Mouse (Mus musculus): ENCODE results near the gene Dyrk1b.
"Not testable (repeated sequence)": the region's sequence is repeated elsewhere in the genome, so short reads cannot be mapped to it uniquely, and the experiment has no call there.

Dyrk1b gene

GRCm38 (mm10) chr7:28195414-28196098 lies 16.3 kb downstream of the Dyrk1b start:
- no peak for DNase-seq (ENCODE audit: inconsistent ontology term)

DNA sequence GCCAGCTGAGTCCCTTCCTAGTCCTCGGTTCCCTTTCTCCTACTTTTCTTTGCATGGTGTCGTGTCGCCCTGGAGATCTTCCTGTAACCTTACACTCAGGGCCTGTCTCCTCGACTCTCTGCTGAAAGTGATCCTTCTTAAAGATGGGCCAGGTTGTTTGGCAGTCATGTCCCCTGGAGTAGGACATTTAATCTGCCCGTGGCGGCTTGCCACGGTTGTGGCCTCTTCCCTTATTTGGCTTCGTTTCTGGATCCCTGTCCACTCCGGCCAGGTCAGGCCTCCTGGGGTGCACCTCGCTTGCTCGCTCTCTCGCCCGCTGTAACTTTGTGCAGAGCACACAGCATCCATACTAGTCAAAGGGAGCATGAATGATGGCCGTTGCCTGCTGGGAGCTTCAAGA lies 17.3 kb downstream of the Dyrk1b start:
- no peak for DNase-seq (ENCODE audit: inconsistent ontology term)

GRCm38 (mm10) chr7:28199054-28199453 lies 19.8 kb downstream of the Dyrk1b start:
- DNase-seq (ENCODE audit: inconsistent ontology term) = no peak

DNA sequence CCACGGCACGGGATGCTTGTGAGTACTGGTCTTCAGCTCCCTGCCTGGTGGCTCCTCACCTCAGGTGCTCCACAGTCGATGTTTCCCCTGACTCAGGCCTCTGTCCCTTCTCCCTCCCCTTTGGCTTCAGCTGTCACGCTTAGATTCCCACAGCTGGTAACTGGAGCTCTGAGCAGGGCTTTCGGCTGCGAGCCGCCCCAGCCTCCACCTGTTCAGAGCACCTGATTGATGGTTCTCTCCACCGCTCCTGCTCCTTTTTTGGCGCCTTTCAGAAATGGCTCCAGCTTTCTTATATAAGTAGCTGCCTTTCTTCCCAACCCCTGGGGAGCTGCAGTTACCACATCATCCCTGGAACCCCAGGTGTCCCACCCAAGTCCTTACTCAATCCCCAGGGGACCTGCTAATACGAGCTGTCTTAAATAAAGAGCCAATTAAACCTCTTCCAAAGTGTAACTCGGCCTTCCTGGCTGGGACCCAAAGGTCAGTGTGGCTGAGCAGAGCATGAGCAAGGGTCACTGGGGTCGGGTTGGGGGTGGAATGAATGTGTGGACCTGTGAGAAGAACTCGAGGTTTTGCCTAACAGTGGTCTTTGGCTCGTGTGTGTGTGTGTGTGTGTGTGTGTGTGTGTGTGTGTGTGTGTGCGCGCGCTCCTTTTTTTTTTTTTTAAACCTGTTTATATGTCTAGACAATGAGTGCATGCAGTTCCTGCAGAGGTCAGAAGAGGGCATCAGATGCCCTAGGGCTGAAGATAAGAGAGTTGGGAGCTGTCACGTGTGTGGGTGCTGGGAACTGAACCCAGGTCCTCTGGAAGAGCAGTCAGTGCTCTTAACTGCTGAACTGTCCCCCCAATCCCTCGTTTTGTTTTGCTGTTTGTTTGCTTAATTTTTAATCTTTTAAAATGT lies 24.2 kb downstream of the Dyrk1b start:
- DNase-seq (ENCODE audit: inconsistent ontology term) = no peak

DNA sequence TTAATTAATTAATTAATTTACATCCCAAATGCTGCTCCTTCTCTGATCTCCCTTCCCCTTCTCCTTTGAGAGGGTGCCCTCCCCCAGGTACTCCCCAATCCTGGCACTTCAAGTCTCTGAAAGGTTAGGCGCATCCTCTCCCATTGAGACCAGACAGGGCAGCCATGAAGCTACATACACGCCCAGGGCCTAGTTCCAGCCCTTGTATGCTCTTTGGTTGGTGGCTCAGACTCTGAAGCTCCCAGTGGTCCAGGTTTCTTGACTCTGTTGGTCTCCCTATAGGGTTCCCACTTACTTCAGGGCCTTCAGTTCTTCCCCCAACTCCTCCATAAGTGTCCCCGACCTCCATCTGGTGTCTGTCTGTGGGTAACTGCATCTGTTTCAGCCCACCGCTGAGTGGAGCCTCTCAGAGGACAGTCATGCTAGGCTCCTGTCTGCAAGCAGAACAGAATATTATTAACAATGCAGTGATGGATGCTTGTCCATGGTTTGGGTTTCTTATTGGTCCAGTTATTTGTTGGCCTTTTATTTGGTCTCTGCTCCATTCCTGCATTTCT lies 26.9 kb downstream of the Dyrk1b start:
- no peak for DNase-seq (ENCODE audit: inconsistent ontology term)

- no peak for DNase-seq (ENCODE audit: inconsistent ontology term)
Observed at GRCm38 (mm10) chr7:28208396-28208987, 29.2 kb downstream of the Dyrk1b start.

GRCm38 (mm10) chr7:28208988-28209508 lies 29.8 kb downstream of the Dyrk1b start:
- peak; percentile 64 for DNase-seq (ENCODE audit: inconsistent ontology term)

GRCm38 (mm10) chr7:28210731-28211130 lies 31.5 kb downstream of the Dyrk1b start:
- DNase-seq (ENCODE audit: inconsistent ontology term) = no peak

GRCm38 (mm10) chr7:28214142-28214541 lies 34.9 kb downstream of the Dyrk1b start:
- peak; percentile 36 for DNase-seq (ENCODE audit: inconsistent ontology term)

GRCm38 (mm10) chr7:28215950-28216349 lies 36.7 kb downstream of the Dyrk1b start:
- not testable (repeated sequence) for DNase-seq (ENCODE audit: inconsistent ontology term)

- not testable (repeated sequence) for DNase-seq (ENCODE audit: inconsistent ontology term)
Observed at GRCm38 (mm10) chr7:28217811-28218210, 38.5 kb downstream of the Dyrk1b start.

GRCm38 (mm10) chr7:28218951-28219740 lies 39.9 kb downstream of the Dyrk1b start:
- DNase-seq (ENCODE audit: inconsistent ontology term) = peak; percentile 53

GRCm38 (mm10) chr7:28226836-28227235 lies 47.6 kb downstream of the Dyrk1b start:
- not testable (repeated sequence) for DNase-seq (ENCODE audit: inconsistent ontology term)

- DNase-seq (ENCODE audit: inconsistent ontology term) = not testable (repeated sequence)
Observed at GRCm38 (mm10) chr7:28227421-28227820, 48.2 kb downstream of the Dyrk1b start.
